Mouse (Mus musculus) left cerebral cortex, postnatal 36 days (tissue): Measurements from ENCODE around the gene Ifitm7. TPM values are rescaled to one million over a fixed set of nuclear protein-coding genes. Genes with fewer than 3 reads are reported as not detected.

Source experiments
- DNase-seq, 2 experiments: peaks; one replicate each; pipeline ENCODE4 v3.0.0; 2021 to 2022; ENCODE audit warnings: low spot score in 2 of 2, mixed read lengths in 1 of 2
- intact Hi-C: fragments of 180-260 bp; cut with DNase I; formaldehyde crosslinking; loops from one replicate; pipeline ENCODE4 v1.15.1; 2025
- total RNA-seq, 2 experiments: library from RNA; stranded (reverse); gene quantifications; 2 replicates each; pipeline ENCODE4 v1.2.3; 2021

Ifitm7 gene
- 1 to 10 TPM in 1 of 2 experiments, under 1 TPM in 1; 0.79 to 2.1 TPM for total RNA-seq

DNA sequence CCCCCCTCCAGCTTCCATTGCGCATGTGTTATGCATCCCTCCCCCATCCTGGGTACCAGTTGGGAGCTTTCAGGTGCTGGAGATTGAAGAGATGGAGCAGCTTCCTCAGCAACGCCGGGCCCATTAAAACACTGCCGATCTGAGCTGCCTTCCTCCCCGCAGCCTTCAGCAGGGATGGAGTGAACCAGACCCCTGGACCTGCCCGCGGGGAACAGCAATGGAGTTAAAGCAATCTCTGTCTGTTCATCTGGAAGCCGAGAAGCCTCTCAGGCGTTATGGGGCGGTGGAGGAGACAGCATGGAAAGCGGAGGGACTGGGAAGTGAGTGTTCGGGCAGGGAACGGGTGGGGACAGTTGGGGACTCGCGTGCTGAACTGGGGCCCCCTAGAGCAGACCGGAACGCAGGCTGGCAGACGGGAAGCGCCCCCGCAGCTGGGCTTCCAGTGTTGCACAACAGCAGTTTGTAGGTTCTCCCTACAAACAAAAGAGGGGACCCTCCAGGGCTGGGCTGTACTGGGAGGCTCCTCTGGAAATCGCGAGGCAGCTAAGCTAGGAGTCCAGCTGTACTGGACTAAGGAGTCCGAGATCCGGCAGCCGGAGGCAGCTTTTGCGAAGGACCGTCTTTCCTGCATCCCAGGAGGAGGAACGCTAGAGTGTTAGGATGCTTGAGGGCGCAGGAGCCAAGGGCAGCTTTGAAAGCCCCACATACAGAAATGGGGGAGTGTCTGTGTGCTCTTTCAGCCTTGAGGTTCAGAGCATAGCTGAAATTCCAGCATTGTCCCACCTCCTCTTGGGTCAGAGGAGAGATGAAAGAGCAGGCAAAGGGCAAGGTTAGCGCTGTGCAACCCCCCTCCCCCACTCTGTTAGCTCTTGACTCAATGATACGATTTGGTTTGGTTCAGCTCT lies at the start of gene Ifitm7, which contains the start of gene 2900011O08Rik:
Ifitm7 (minus strand) TSS at position 315 of the 905 bp plus-strand sequence.
2900011O08Rik (plus strand) TSS at position 31 of the 905 bp plus-strand sequence.
- intact Hi-C loops = loop anchor here (5.0 to 10.0 kb wide), 3 partner anchors 45 to 88 kb away; no protein-coding TSS in a partner anchor
- DNase-seq = peak; percentile 70 to 73

DNA sequence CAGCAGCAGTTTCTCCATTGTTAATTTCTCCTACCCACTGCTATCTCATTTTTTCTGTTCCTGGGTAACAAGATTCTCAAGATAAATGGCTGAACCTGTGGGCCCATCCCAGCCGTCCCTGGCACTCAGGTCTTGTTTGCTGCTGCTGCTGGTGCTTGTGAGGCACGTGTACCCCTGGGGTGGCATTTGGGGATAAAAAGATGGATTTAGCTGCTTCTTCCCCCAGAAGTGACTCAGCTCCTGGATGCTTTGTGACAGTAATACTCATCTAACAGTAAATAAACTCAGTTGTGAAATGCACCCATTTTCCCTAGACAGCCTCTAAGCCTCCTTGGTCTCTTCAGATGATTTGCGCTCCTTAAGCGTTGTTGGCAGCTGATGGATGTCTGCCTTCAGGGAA lies 46.4 kb upstream of the Ifitm7 start:
- no peak for DNase-seq

DNA sequence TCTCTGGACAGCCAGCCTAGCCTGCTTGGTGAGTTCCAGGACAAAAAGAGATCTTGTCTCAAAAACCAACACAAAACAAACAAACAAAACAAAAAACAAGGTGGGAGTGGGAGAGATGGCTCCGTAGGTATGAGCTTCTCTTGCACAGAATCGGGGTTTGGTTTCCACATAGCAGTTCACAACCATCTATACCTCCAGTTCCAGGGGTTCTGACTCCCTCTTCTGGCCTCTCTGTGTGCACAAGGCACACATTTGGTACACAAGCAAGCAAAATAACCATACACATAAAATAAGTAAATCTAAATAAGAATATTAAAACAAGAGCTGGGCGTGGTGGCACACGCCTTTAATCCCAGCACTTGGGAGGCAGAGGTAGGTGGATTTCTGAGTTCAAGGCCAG lies 44.0 kb upstream of the Ifitm7 start:
- DNase-seq = no peak
- intact Hi-C loops = loop anchor here (5.0 kb wide), 1 partner anchor 43 kb away; the partner anchor contains the start of genes 2900011O08Rik and Ifitm7

More for the DNA sequence above, 46.4 kb upstream of the Ifitm7 start:
- intact Hi-C loops = loop anchor here (5.0 kb wide), 1 partner anchor 46 kb away; the partner anchor contains the start of genes 2900011O08Rik and Ifitm7

DNA sequence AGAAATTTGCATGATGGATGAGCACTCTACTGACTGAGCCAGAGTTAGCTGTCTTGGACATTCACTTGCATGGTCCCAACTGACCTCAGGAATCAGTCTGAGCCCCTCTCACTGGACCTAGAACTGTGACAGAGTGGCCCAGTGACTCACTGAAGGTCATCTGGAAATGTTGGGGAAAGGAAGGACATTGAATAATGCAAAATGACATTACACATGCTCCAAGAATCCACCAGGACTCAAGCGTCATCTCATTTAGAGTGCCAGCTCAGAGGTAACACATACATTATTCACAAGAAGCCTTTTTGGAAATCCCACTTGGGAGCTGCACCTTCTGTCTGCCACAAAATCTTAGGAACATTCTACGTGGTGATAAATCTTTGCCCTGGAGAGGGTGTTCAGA lies 43.2 kb upstream of the Ifitm7 start:
- intact Hi-C loops = loop anchor here (5.0 kb wide), 1 partner anchor 43 kb away; the partner anchor contains the start of genes 2900011O08Rik and Ifitm7
- no peak for DNase-seq

DNA sequence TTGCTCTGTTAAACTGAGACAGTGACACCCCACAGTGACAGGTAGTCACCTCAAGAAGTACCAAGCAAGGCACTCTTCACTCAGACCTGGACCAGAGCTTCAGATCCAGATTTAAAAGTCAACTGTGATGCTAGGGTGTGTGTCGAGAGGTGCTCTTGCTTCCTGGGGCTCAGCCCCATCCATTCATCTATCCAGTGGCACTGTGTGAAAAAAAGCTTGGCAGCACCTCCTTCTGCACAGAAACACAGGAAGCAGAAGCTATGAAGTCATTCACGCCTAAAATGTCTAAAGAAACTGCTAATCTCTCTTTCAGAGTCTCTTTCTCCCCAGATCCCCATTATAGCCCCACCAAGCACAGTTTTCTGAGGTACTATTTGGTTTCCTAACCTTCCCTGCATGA lies 42.4 kb upstream of the Ifitm7 start:
- DNase-seq = peak in 1 of 2 experiments; percentile 35
- intact Hi-C loops = no loop called here

- no peak for DNase-seq
- intact Hi-C loops = no loop called here
These were observed 38.7 kb upstream of the Ifitm7 start for GRCm38 (mm10) chr16:14025091-14025990.

DNA sequence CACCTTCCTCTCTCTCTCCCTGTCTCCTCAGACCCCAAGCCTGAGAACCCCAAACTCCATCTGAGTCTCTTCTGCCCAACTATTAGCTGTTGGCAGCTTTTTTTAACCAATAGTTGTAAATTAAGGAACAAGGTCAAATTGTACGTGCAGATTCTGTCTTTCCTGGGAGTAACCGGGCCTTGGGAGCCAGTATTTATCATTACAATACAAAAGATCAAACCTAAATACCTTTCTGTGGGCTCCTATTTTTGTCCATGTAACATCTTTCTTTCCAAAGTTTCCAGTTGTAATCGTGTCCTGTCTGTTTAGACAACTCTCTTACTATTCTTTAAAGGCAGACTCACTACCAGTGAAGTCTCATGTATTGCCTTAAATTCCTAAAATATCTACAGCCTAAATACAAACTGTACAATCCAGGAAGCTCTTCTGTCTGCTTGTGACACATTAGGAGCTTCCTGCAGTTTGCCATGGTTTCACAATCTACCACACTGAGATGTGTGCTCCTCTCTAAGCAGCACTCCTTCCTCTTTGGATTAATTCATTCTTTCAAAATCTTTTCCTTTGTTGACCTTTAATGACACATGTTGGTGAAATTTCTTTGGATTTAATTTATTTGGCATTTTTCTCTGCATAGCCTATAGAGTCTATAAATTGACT lies 34.6 kb upstream of the Ifitm7 start:
- intact Hi-C loops = no loop called here
- no peak for DNase-seq

GRCm38 (mm10) chr16:14017306-14017705 lies 30.6 kb upstream of the Ifitm7 start:
- no peak for DNase-seq
- intact Hi-C loops = no loop called here

DNA sequence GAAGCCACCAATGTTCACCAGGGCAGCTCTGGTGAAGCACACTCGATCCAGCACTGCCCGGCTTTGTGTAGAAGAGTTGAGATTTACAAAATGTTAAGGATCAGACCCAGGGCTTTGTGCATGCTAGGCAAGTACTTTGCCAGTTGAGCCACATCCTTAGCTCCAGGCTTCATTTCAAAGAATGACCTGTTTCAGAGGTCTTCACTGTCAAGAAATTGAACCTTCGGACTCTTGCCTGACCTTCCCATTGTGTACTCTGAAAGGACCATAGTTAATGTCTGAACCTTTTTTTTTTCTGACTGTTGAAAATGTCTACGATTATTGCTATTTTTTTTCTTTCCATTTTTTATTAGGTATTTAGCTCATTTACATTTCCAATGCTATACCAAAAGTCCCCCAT lies 23.3 kb upstream of the Ifitm7 start:
- no peak for DNase-seq
- intact Hi-C loops = no loop called here

DNA sequence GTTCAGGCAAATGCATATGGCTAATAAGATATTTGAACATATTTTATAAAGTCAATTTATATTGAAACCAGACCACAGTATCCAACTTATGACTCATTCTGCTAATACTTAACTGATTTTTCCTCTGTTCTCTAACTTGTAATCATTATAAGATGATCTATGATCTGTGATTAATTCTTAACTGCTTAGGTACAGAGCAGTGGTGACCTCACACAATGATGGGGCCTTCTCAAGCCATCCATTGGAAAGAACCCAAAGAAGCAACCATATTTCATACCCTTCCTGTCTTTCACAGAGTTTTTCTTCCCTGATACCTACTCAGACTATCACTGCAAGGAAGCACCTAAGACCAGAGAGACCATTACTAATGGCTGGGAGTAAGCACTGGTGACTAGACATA lies 22.0 kb upstream of the Ifitm7 start:
- intact Hi-C loops = no loop called here

DNA sequence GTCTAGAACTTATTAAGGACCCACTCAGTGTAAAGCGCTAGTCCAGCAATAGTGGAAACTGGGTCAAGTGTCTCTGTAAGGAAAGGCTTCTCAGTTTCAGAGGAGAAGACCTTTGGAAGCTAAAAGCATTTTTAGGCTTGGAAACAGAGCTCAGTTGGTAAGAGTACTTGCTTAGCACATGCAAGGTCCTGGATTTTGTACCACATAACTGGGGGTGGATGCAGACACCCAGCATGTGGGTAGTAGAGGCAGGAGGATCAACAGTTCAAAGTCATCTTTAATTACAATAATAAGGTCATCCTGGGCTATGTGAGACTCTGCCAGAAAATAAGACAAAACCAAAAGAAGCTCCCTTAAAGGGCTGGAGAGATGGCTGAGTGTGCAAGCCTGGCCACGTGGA lies 21.4 kb upstream of the Ifitm7 start:
- intact Hi-C loops = no loop called here
- no peak for DNase-seq

More for the DNA sequence above, 22.0 kb upstream of the Ifitm7 start:
- no peak for DNase-seq

GRCm38 (mm10) chr16:14005266-14005665 lies 18.6 kb upstream of the Ifitm7 start:
- intact Hi-C loops = no loop called here
- no peak for DNase-seq

- intact Hi-C loops = no loop called here
- DNase-seq = no peak
These were observed 18.0 kb upstream of the Ifitm7 start for GRCm38 (mm10) chr16:14004726-14005125.

DNA sequence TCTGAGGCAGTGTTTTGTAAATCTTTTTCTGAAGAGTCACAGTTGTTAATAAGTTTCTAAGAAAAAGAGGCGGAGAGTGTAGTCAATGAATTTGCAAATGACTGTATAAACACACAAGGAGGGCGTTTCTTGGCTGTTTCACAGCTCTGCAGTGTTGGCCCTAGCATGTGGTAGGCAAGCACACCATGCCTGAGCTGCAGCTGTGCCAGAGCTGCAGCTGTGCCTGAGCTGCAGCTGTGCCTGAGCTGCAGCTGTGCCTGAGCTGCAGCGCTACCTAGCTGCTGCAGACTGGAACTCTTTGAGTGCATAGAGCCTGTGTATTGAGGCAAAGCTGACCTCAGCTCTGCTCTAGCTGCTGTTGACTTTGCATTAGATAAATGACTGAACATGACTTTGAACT lies 17.5 kb upstream of the Ifitm7 start:
- intact Hi-C loops = no loop called here
- DNase-seq = no peak

GRCm38 (mm10) chr16:14003386-14004130 lies 16.9 kb upstream of the Ifitm7 start:
- intact Hi-C loops = no loop called here
- no peak for DNase-seq

GRCm38 (mm10) chr16:13994502-13994901 lies 7.8 kb upstream of the Ifitm7 start:
- intact Hi-C loops = no loop called here
- DNase-seq = no peak

DNA sequence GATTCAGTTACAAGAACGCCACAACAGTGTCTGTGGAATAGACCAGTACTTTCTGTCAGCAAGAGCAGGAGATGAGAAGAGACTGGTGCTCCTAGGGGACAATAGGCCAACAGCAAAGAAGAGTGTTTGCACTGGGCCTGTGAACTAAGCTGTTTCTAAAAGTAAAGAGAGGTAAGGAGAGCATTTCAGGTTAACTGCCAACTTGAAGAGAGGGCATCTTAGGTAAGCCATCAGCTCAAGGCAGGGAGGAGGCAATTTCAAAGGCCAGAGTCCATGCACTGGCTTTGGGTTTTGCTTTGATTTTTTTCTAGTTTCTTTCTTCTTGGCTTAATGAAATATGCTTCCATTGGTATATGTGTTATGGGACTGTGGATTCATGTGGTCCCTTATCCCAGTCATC lies 7.4 kb upstream of the Ifitm7 start:
- intact Hi-C loops = no loop called here
- DNase-seq = no peak

- no peak for DNase-seq
- intact Hi-C loops = no loop called here
These were observed 6.0 kb upstream of the Ifitm7 start for GRCm38 (mm10) chr16:13992518-13993248.
